Mouse (Mus musculus) left cerebral cortex, postnatal 10 days (tissue): ENCODE results near the gene Babam2. TPM values are rescaled to one million over a fixed set of nuclear protein-coding genes. Genes with fewer than 3 reads are reported as not detected.
A peak's percentile ranks its signal among the peaks of the same experiment; 100 is the strongest.

Source experiments
- DNase-seq, 2 experiments: peaks; one replicate each; pipeline ENCODE4 v3.0.0; 2021 to 2022; ENCODE audit warnings: low spot score in 2 of 2, mixed read lengths in 1 of 2; ENCODE audit errors: extremely low spot score in 1 of 2
- intact Hi-C: fragments of 180-260 bp; cut with DNase I; formaldehyde crosslinking; loops from one replicate; pipeline ENCODE4 v1.15.1; 2025
- total RNA-seq, 2 experiments: library from RNA; stranded (reverse); gene quantifications; 2 replicates each; pipeline ENCODE4 v1.2.3; 2021

The Babam2 gene
- total RNA-seq, 2 experiments from 2014 or later, result 40.5 to 48.7 TPM

GRCm38 (mm10) chr5:32071314-32071713, 373.8 kb downstream of the Babam2 start:
- intact Hi-C loops, result no loop called here
- peak in 1 of 2 experiments; percentile 14 for DNase-seq

GRCm38 (mm10) chr5:32071824-32072223, 374.3 kb downstream of the Babam2 start:
- peak in 1 of 2 experiments; percentile 7 for DNase-seq
- intact Hi-C loops, result no loop called here

- intact Hi-C loops, result no loop called here
- DNase-seq, result peak in 1 of 2 experiments; percentile 3
Measured at GRCm38 (mm10) chr5:32072877-32073276, 375.4 kb downstream of the Babam2 start.

GRCm38 (mm10) chr5:32074053-32074452, 376.6 kb downstream of the Babam2 start:
- DNase-seq, result no peak
- intact Hi-C loops, result no loop called here

- intact Hi-C loops, result no loop called here
- DNase-seq, result no peak
Measured at GRCm38 (mm10) chr5:32077139-32077538, 379.7 kb downstream of the Babam2 start.

GRCm38 (mm10) chr5:32078986-32079385, 381.5 kb downstream of the Babam2 start:
- intact Hi-C loops, result no loop called here
- no peak for DNase-seq

GRCm38 (mm10) chr5:32080490-32081219, 383.2 kb downstream of the Babam2 start:
- DNase-seq, result peak; percentile 21 to 34
- intact Hi-C loops, result no loop called here

GRCm38 (mm10) chr5:32084401-32084804, 386.9 kb downstream of the Babam2 start:
- peak in 1 of 2 experiments; percentile 39 for DNase-seq
- intact Hi-C loops, result no loop called here

GRCm38 (mm10) chr5:32085566-32085965, 388.1 kb downstream of the Babam2 start:
- DNase-seq, result no peak
- intact Hi-C loops, result no loop called here

GRCm38 (mm10) chr5:32085971-32086370, 388.5 kb downstream of the Babam2 start:
- no peak for DNase-seq
- intact Hi-C loops, result no loop called here

GRCm38 (mm10) chr5:32086526-32087090, 389.1 kb downstream of the Babam2 start:
- no peak for DNase-seq
- intact Hi-C loops, result no loop called here

- intact Hi-C loops, result no loop called here
- DNase-seq, result no peak
Measured at GRCm38 (mm10) chr5:32089481-32089880, 392.0 kb downstream of the Babam2 start.

- DNase-seq, result no peak
- intact Hi-C loops, result no loop called here
Measured at GRCm38 (mm10) chr5:32092281-32092680, 394.8 kb downstream of the Babam2 start.

- no peak for DNase-seq
- intact Hi-C loops, result no loop called here
Measured at GRCm38 (mm10) chr5:32098691-32099090, 401.2 kb downstream of the Babam2 start.

GRCm38 (mm10) chr5:32102484-32102883, 405.0 kb downstream of the Babam2 start:
- peak in 1 of 2 experiments; percentile 74 for DNase-seq
- intact Hi-C loops, result no loop called here

- intact Hi-C loops, result no loop called here
- DNase-seq, result no peak
Measured at GRCm38 (mm10) chr5:32102971-32103431, 405.5 kb downstream of the Babam2 start.

GRCm38 (mm10) chr5:32103545-32103944, 406.1 kb downstream of the Babam2 start:
- DNase-seq, result no peak
- intact Hi-C loops, result no loop called here

- no peak for DNase-seq
- intact Hi-C loops, result no loop called here
Measured at GRCm38 (mm10) chr5:32104119-32104990, 406.9 kb downstream of the Babam2 start.

GRCm38 (mm10) chr5:32106473-32107140, 409.1 kb downstream of the Babam2 start:
- no peak for DNase-seq
- intact Hi-C loops, result no loop called here
